Mouse (Mus musculus) neural tube, embryonic 14.5 days (tissue): ENCODE measurements at regions not wholly inside any gene's neighbourhood (a gene's known extent, or its start where the extent isn't known, plus 50 kb on each side); places are given as distances from the start of the nearest gene placed in this dataset.

ENCODE experiments used
- ATAC-seq: fragments of 200-750 bp; cut with Nextera tagmentation; 2 replicates; pipeline ENCODE4 v1.8.0; 2017; ENCODE audit warnings: low read depth, mild to moderate bottlenecking, moderate TSS enrichment, moderate library complexity
- H3K27ac ChIP-seq: fragments of 300-500 bp; sonication (generic); 2 replicates; pipeline ENCODE4 v1.5.1; 2014; ENCODE audit warnings: low read depth, mild to moderate bottlenecking, control low read depth, low read length, moderate library complexity, mixed read lengths
- H3K27me3 ChIP-seq: fragments of 300-500 bp; sonication (generic); 2 replicates; pipeline ENCODE4 v1.6.1; 2014; ENCODE audit warnings: low read length; ENCODE audit not compliant: control insufficient read depth, insufficient read depth
- H3K36me3 ChIP-seq: fragments of 300-500 bp; sonication (generic); 2 replicates; pipeline ENCODE4 v1.6.1; 2014; ENCODE audit warnings: low read length, mixed read lengths; ENCODE audit not compliant: control insufficient read depth, insufficient read depth
- H3K4me1 ChIP-seq: fragments of 300-500 bp; sonication (generic); 2 replicates; pipeline ENCODE4 v1.6.1; 2014; ENCODE audit warnings: low read length; ENCODE audit not compliant: control insufficient read depth, insufficient read depth
- H3K4me2 ChIP-seq: fragments of 300-500 bp; sonication (generic); 2 replicates; pipeline ENCODE4 v1.6.1; 2014; ENCODE audit warnings: mild to moderate bottlenecking, low read depth, low read length, control low read depth
- H3K4me3 ChIP-seq: fragments of 300-500 bp; sonication (generic); 2 replicates; pipeline ENCODE4 v1.5.1; 2014; ENCODE audit warnings: low read depth, low read length, control low read depth, mixed read lengths
- H3K9ac ChIP-seq: fragments of 300-500 bp; sonication (generic); replicated peaks from 2 replicates; pipeline ENCODE4 v1.6.1; 2014; ENCODE audit warnings: low read depth, mild to moderate bottlenecking, control low read depth, low read length, mixed read lengths
- H3K9me3 ChIP-seq: fragments of 300-500 bp; sonication (generic); 2 replicates; pipeline ENCODE4 v1.6.1; 2016; ENCODE audit warnings: low read length; ENCODE audit not compliant: control insufficient read depth
- WGBS: fragments of 180-500 bp; shearing (Covaris S2); extraction: QIAGEN DNeasy Blood & Tissue Kit; methylation state at CpG from one replicate; pipeline ENCODE4 v1.1.7; 2014; 5-methylcytosine and 5-hydroxymethylcytosine counted together

GRCm38 (mm10) chr3:34136385-34136784, 55.3 kb upstream of the Dnajc19 start:
- 88% methylated on average over 2 of the region's 2 CpGs for WGBS
- no peaks in the 10 kb centered on the region for H3K27me3 ChIP-seq
- no peaks in the 10 kb centered on the region for H3K4me1 ChIP-seq
- H3K4me2 ChIP-seq, result no peak overlapping the region
- ATAC-seq, result no peak
- no peaks in the 10 kb centered on the region for H3K36me3 ChIP-seq
- H3K27ac ChIP-seq, result no peak overlapping the region
- no peak overlapping the region for H3K4me3 ChIP-seq
- H3K9me3 ChIP-seq, result no peaks in the 10 kb centered on the region
- no peak overlapping the region for H3K9ac ChIP-seq
